Mouse (Mus musculus) olfactory bulb, adult 2 months (tissue): Measurements from ENCODE around the gene Sorbs2.

Experiments used
- CTCF ChIP-seq: fragments of 200-500 bp; IDR thresholded peaks from 2 replicates; pipeline ENCODE4 v1.5.1; 2012; ENCODE audit warnings: low read depth, mild to moderate bottlenecking, low read length, moderate library complexity; ENCODE audit not compliant: insufficient read depth
- POLR2A ChIP-seq: fragments of 200-500 bp; IDR thresholded peaks from 2 replicates; pipeline ENCODE4 v1.6.1; 2012; ENCODE audit warnings: mild to moderate bottlenecking, low read depth, low read length, moderate library complexity; ENCODE audit not compliant: insufficient read depth

DNA sequence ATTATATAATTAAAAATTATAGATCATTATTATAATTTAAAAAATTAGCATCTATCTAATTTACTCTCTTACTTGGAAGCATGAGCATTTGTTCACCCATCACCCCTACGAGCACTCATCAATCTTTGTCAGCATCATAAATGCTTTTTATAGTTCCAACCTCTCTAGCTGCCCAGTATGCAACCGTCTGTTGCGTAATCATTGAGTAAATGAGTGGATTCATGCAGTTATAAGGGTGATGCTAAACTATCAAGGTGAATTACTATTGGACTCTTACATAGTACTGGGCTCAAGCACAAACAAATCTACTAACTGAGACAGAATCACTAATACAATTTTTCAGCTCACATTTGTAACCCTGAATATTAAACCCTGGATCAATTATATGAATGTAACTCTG, 44.6 kb downstream of the Sorbs2 start:
- TF ChIP-seq CTCF, result no peak
- no peak for TF ChIP-seq POLR2A
